Mouse (Mus musculus): ENCODE measurements around the gene H2al2a.

GRCm38 (mm10) chr2:18031831-18032537 is 35.2 kb upstream of the H2al2a start:
- TF ChIP-seq POLR2A (IDR thresholded peaks at IDR 0.05; ENCODE audit: control insufficient read depth, low read depth, low read length): no peak
- no peak for TF ChIP-seq CTCF (IDR thresholded peaks at IDR 0.05; ENCODE audit: control insufficient read depth, insufficient read depth, insufficient replicate concordance, low read depth, low read length)

Data from testis, adult 2 months (tissue).